Mouse (Mus musculus) megakaryocyte, embryonic 14.5 days (primary cell): ENCODE measurements around the gene Stard3.

Experiments
- FLI1 ChIP-seq: IDR thresholded peaks from 2 replicates; pipeline ENCODE4 v1.6.1; 2012; ENCODE audit warnings: low read length, inconsistent platforms, mixed read lengths
- GATA1 ChIP-seq: IDR thresholded peaks from 3 replicates; pipeline ENCODE4 v1.6.1; 2012; ENCODE audit warnings: mixed read lengths, low read length, inconsistent platforms, borderline replicate concordance

DNA sequence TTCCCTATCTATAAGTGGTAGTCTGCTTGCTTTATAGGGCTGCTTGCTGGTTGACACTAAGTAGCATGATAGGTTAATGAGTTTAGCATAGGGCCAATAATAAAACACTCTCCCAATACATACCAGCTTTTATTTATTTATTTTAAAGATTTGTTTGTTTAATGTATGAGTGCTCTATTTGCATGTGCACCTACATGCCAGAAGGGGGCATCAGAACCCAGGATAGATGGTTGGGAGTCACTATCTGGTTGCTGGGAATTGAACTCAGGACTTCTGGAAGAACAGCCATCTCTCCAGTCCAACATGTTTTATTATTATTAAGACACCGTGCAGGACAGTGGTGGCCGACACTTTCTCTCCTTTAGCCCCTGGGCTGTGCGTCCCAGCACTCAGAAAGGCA is 26.0 kb upstream of the Stard3 start:
- TF ChIP-seq GATA1: no peak
- TF ChIP-seq FLI1: no peak
